Mouse (Mus musculus): ENCODE data around the gene Cnksr3.

DNA sequence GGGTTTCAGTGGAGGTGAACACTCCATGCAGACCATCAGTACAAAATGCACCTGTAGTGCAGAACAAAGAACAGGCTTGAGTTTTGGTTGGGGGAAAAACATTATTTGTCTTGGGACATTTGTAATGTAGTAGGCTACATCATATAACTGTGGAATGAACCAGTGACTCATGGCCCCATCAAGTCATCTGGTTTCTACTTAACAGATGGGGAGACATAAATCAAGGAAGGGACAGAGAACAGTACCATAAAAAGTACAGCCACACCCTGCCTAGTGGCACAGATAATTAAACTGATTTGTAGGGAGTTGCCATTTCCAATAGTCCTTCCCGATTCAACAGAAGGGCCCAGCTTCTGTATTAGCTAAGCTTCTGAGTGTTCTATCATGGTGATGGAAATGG, 98.9 kb downstream of the Cnksr3 start:
- TF ChIP-seq POLR2A (IDR thresholded peaks at IDR 0.05; ENCODE audit: extremely low read depth, insufficient read depth, low read length) (no peak), CTCF (IDR thresholded peaks at IDR 0.05; ENCODE audit: low read depth, low read length) (no peak)
